Mouse (Mus musculus) testis, adult 2 months (tissue): ENCODE measurements at regions not wholly inside any gene's neighbourhood (a gene's known extent, or its start where the extent isn't known, plus 50 kb on each side); places are given as distances from the start of the nearest gene placed in this dataset.

Source experiments
- CTCF ChIP-seq: fragments of 200-500 bp; IDR thresholded peaks from 2 replicates; pipeline ENCODE4 v1.5.1; 2012; ENCODE audit warnings: low read depth, mild to moderate bottlenecking, inconsistent platforms, low read length, moderate library complexity; ENCODE audit not compliant: control insufficient read depth, insufficient read depth, insufficient replicate concordance
- POLR2A ChIP-seq: fragments of 200-500 bp; IDR thresholded peaks from 2 replicates; pipeline ENCODE4 v1.6.1; 2012; ENCODE audit warnings: low read depth, mild to moderate bottlenecking, inconsistent platforms, low read length, moderate library complexity; ENCODE audit not compliant: control insufficient read depth

DNA sequence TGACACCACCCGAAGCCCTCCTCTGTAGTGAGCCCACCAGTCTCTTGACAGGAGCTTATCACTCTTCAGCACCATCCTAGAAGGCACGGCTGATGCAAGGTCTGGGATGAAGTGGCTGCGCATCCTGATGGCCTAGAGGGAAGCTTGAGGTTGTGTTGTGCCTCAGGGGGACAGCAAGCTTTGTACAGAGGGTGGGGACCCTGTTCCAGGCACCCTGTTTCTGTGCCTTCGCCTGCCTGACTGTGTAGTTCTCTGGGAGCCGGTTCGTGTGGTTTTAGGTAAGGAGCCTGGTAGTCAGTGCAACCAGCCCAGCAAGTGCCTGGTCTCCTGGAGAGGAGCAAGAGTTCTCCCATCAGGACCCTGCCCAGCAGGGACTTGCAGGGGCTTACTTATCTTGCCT lies 101.1 kb downstream of the Kcnk1 start:
- TF ChIP-seq CTCF (no peak), POLR2A (no peak)
